Mouse (Mus musculus): Measurements from ENCODE around the gene Gm11554. TPM values are rescaled to one million over a fixed set of nuclear protein-coding genes. Genes with fewer than 3 reads are reported as not detected.
"Not testable (repeated sequence)": the region's sequence is repeated elsewhere in the genome, so short reads cannot be mapped to it uniquely, and the experiment has no call there.

Gm11554 gene
- polyA plus RNA-seq, 1 experiment from 2014 or later = not detected

DNA sequence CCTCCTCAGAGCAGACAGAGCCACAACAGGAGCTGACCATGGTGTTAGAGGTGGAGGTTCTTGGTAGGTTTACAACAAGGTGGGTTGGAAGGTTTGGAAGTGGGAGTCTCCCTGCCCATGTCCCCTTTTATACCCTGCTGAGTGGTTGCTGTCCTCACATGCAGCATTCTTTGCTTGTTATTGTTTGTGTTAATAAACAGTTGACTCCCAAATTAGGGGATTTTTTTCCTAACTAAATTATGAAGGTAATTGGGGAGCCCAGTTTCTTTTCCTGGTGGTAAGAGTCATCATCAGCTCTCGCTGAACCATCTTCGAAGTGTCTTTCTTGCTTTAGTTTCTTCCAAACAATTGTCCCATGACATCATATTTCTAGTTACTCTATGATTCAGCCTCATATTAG lies 23.6 kb downstream of the Gm11554 start, which contains the start of gene Krtap4-8:
Gene Krtap4-8, minus strand, starts transcription at position 101 of the 400 bp plus-strand sequence.
- Histone ChIP-seq H3K4me2 (ENCODE audit: low read depth, low read length) (no peak within 1 kb of the TSS), H3K27me3 (replicated peaks; ENCODE audit: control insufficient read depth, insufficient read depth, low read length) (no peaks in the 10 kb centered on the region), H3K9me3 (ENCODE audit: control insufficient read depth, low read length) (no peaks in the 10 kb centered on the region), H3K27ac (ENCODE audit: low read length) (no peak within 1 kb of the TSS), H3K36me3 (ENCODE audit: control insufficient read depth, insufficient read depth, low read length) (no peaks in the 10 kb centered on the region), H3K9ac (ENCODE audit: low read depth, low read length) (no peak within 1 kb of the TSS), H3K4me1 (ENCODE audit: control insufficient read depth, insufficient read depth, low read length) (no peaks in the 10 kb centered on the region), H3K4me3 (ENCODE audit: low read length) (no peak within 1 kb of the TSS)
- 97% methylated on average over 2 of the region's 2 CpGs for WGBS
- no peak for ATAC-seq

DNA sequence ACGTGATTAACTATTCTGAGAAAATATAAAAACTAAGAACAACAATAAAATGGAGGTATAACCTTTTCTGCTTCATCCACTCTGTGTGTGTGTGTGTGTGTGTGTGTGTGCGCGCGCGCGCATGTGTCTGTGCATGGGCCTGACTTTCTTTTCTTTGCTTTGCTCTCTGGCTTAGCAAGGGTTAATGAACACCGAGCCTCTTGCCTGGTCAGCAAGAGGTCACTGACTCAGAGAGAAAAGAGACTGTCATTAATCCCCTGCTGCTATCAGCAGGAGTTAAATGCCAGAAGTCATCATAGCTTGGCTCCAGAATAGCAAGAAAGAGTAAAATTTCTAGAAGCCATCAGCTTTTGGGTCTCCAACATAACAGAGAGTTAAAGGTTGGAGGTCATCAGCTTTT lies 25.8 kb downstream of the Gm11554 start:
- Histone ChIP-seq H3K9me3 (ENCODE audit: control insufficient read depth, low read length) (no peaks in the 10 kb centered on the region), H3K4me1 (ENCODE audit: control insufficient read depth, insufficient read depth, low read length) (no peaks in the 10 kb centered on the region), H3K27ac (ENCODE audit: low read length) (no peak overlapping the region), H3K27me3 (replicated peaks; ENCODE audit: control insufficient read depth, insufficient read depth, low read length) (no peaks in the 10 kb centered on the region), H3K36me3 (ENCODE audit: control insufficient read depth, insufficient read depth, low read length) (no peaks in the 10 kb centered on the region), H3K4me3 (ENCODE audit: low read length) (no peak overlapping the region), H3K9ac (ENCODE audit: low read depth, low read length) (no peak overlapping the region), H3K4me2 (ENCODE audit: low read depth, low read length) (no peak overlapping the region)
- ATAC-seq = no peak
- WGBS = 58% methylated on average over 7 of the region's 7 CpGs

- H3K9ac ChIP-seq (ENCODE audit: low read depth, low read length); H3K4me3 ChIP-seq (ENCODE audit: low read length); H3K36me3 ChIP-seq (ENCODE audit: control insufficient read depth, insufficient read depth, low read length); H3K4me2 ChIP-seq (ENCODE audit: low read depth, low read length); H3K4me1 ChIP-seq (ENCODE audit: control insufficient read depth, insufficient read depth, low read length); H3K27me3 ChIP-seq (replicated peaks; ENCODE audit: control insufficient read depth, insufficient read depth, low read length); ATAC-seq; H3K9me3 ChIP-seq (ENCODE audit: control insufficient read depth, low read length); H3K27ac ChIP-seq (ENCODE audit: low read length): not testable (repeated sequence)
These were observed 31.4 kb downstream of the Gm11554 start, which contains the start of gene Gm11595 for GRCm38 (mm10) chr11:99772813-99773212. Gene Gm11595 (minus strand): TSS chr11:99772913.

- H3K36me3 ChIP-seq (ENCODE audit: control insufficient read depth, insufficient read depth, low read length) = no peaks in the 10 kb centered on the region
- H3K4me3 ChIP-seq (ENCODE audit: low read length) = no peak overlapping the region
- ATAC-seq = no peak
- no peaks in the 10 kb centered on the region for H3K27me3 ChIP-seq (replicated peaks; ENCODE audit: control insufficient read depth, insufficient read depth, low read length)
- no peak overlapping the region for H3K27ac ChIP-seq (ENCODE audit: low read length)
- no peaks in the 10 kb centered on the region for H3K9me3 ChIP-seq (ENCODE audit: control insufficient read depth, low read length)
- no peak overlapping the region for H3K9ac ChIP-seq (ENCODE audit: low read depth, low read length)
- WGBS = 77% methylated on average over 2 of the region's 2 CpGs
- H3K4me1 ChIP-seq (ENCODE audit: control insufficient read depth, insufficient read depth, low read length) = no peaks in the 10 kb centered on the region
- no peak overlapping the region for H3K4me2 ChIP-seq (ENCODE audit: low read depth, low read length)
These were observed 35.8 kb downstream of the Gm11554 start for GRCm38 (mm10) chr11:99768410-99768809.

DNA sequence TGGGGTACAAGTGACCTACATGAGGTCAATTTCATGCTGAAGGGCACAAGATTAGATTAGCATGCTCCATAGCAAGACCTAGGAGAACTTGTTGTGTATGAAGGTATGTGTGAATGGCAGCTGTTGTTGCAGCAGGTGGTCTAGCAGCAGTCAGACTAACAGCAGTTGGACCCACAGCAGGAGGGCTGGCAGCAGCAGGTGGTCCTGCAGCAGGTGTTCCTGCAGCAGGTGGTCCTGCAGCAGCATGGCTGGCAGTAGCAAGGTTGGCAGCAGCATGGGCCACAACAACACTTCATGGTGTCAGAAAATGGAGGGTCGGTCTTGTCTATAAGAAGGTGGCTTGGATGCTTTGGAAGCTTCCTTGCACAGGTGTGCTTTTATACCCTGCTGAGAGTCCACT lies 45.4 kb downstream of the Gm11554 start:
- no peak overlapping the region for H3K4me2 ChIP-seq (ENCODE audit: low read depth, low read length)
- WGBS = 93% methylated on average over 1 of the region's 1 CpGs
- no peaks in the 10 kb centered on the region for H3K9me3 ChIP-seq (ENCODE audit: control insufficient read depth, low read length)
- H3K4me3 ChIP-seq (ENCODE audit: low read length) = no peak overlapping the region
- H3K36me3 ChIP-seq (ENCODE audit: control insufficient read depth, insufficient read depth, low read length) = no peaks in the 10 kb centered on the region
- no peak overlapping the region for H3K9ac ChIP-seq (ENCODE audit: low read depth, low read length)
- no peak for ATAC-seq
- no peak overlapping the region for H3K27ac ChIP-seq (ENCODE audit: low read length)
- H3K4me1 ChIP-seq (ENCODE audit: control insufficient read depth, insufficient read depth, low read length) = no peaks in the 10 kb centered on the region
- no peaks in the 10 kb centered on the region for H3K27me3 ChIP-seq (replicated peaks; ENCODE audit: control insufficient read depth, insufficient read depth, low read length)

Other genes starting within 250 kb of the Gm11554 start
- gene Krtap3-2, start 247.6 kb downstream of the Gm11554 start, polyA plus RNA-seq (2015; fragmentation: Nextera tagmentation; extraction: Ambion mirVana) = not detected in 2 replicates
- gene Gm11939, start 245.0 kb downstream of the Gm11554 start, polyA plus RNA-seq (2015; fragmentation: Nextera tagmentation; extraction: Ambion mirVana) = not detected in 2 replicates
- not detected in 2 replicates for gene Krtap3-1, start 237.8 kb downstream of the Gm11554 start, polyA plus RNA-seq (2015; fragmentation: Nextera tagmentation; extraction: Ambion mirVana)
- gene Krtap1-5, start 223.4 kb downstream of the Gm11554 start, polyA plus RNA-seq (2015; fragmentation: Nextera tagmentation; extraction: Ambion mirVana) = not detected in 2 replicates
- not detected in 2 replicates for gene Krtap1-4, start 220.8 kb downstream of the Gm11554 start, polyA plus RNA-seq (2015; fragmentation: Nextera tagmentation; extraction: Ambion mirVana)
- gene Krtap1-3, start 213.1 kb downstream of the Gm11554 start, polyA plus RNA-seq (2015; fragmentation: Nextera tagmentation; extraction: Ambion mirVana) = not detected in 2 replicates
- not detected in 2 replicates for gene Krtap9-3, start 206.3 kb downstream of the Gm11554 start, polyA plus RNA-seq (2015; fragmentation: Nextera tagmentation; extraction: Ambion mirVana)
- gene Gm11938, start 201.1 kb downstream of the Gm11554 start, polyA plus RNA-seq (2015; fragmentation: Nextera tagmentation; extraction: Ambion mirVana) = not detected in 2 replicates
- gene Gm11937, start 194.3 kb downstream of the Gm11554 start, polyA plus RNA-seq (2015; fragmentation: Nextera tagmentation; extraction: Ambion mirVana) = not detected in 2 replicates
- gene Krtap2-4, start 189.6 kb downstream of the Gm11554 start, polyA plus RNA-seq (2015; fragmentation: Nextera tagmentation; extraction: Ambion mirVana) = not detected in 2 replicates
- gene Gm11562, start 184.0 kb downstream of the Gm11554 start, polyA plus RNA-seq (2015; fragmentation: Nextera tagmentation; extraction: Ambion mirVana) = not detected in 2 replicates
- gene Krtap4-1, start 176.2 kb downstream of the Gm11554 start, polyA plus RNA-seq (2015; fragmentation: Nextera tagmentation; extraction: Ambion mirVana) = not detected in 2 replicates
- not detected in 2 replicates for gene Krtap4-2, start 169.4 kb downstream of the Gm11554 start, polyA plus RNA-seq (2015; fragmentation: Nextera tagmentation; extraction: Ambion mirVana)
- not detected in 2 replicates for gene Krtap4-7, start 160.4 kb downstream of the Gm11554 start, polyA plus RNA-seq (2015; fragmentation: Nextera tagmentation; extraction: Ambion mirVana)
- not detected in 2 replicates for gene Gm11555, start 154.2 kb downstream of the Gm11554 start, polyA plus RNA-seq (2015; fragmentation: Nextera tagmentation; extraction: Ambion mirVana)
- gene Gm11563, start 145.5 kb downstream of the Gm11554 start, polyA plus RNA-seq (2015; fragmentation: Nextera tagmentation; extraction: Ambion mirVana) = not detected in 2 replicates
- not detected in 2 replicates for gene Krtap4-6, start 138.5 kb downstream of the Gm11554 start, polyA plus RNA-seq (2015; fragmentation: Nextera tagmentation; extraction: Ambion mirVana)
- not detected in 2 replicates for gene Gm14190, start 113.7 kb downstream of the Gm11554 start, polyA plus RNA-seq (2015; fragmentation: Nextera tagmentation; extraction: Ambion mirVana)
- gene Gm14180, start 70.2 kb downstream of the Gm11554 start, polyA plus RNA-seq (2015; fragmentation: Nextera tagmentation; extraction: Ambion mirVana) = not detected in 2 replicates
- gene Gm11595, start 31.5 kb downstream of the Gm11554 start, polyA plus RNA-seq (2015; fragmentation: Nextera tagmentation; extraction: Ambion mirVana) = not detected in 2 replicates
- gene Krtap4-8, start 23.7 kb downstream of the Gm11554 start, polyA plus RNA-seq (2015; fragmentation: Nextera tagmentation; extraction: Ambion mirVana) = not detected in 2 replicates
- not detected in 2 replicates for gene Krtap4-9, start 19.2 kb downstream of the Gm11554 start, polyA plus RNA-seq (2015; fragmentation: Nextera tagmentation; extraction: Ambion mirVana)
- gene Gm11596, start 11.0 kb downstream of the Gm11554 start, polyA plus RNA-seq (2015; fragmentation: Nextera tagmentation; extraction: Ambion mirVana) = not detected in 2 replicates
- gene Gm11569, start 5.5 kb downstream of the Gm11554 start, polyA plus RNA-seq (2015; fragmentation: Nextera tagmentation; extraction: Ambion mirVana) = not detected in 2 replicates
- not detected in 2 replicates for gene Krtap4-13, start 5.4 kb upstream of the Gm11554 start, polyA plus RNA-seq (2015; fragmentation: Nextera tagmentation; extraction: Ambion mirVana)
- gene Gm11564, start 11.2 kb upstream of the Gm11554 start, polyA plus RNA-seq (2015; fragmentation: Nextera tagmentation; extraction: Ambion mirVana) = not detected in 2 replicates
- not detected in 2 replicates for gene 2300003K06Rik, start 33.6 kb upstream of the Gm11554 start, polyA plus RNA-seq (2015; fragmentation: Nextera tagmentation; extraction: Ambion mirVana)
- not detected in 2 replicates for gene Krtap4-16, start 47.2 kb upstream of the Gm11554 start, polyA plus RNA-seq (2015; fragmentation: Nextera tagmentation; extraction: Ambion mirVana)
- gene Gm11568, start 53.5 kb upstream of the Gm11554 start, polyA plus RNA-seq (2015; fragmentation: Nextera tagmentation; extraction: Ambion mirVana) = not detected in 2 replicates
- gene Gm11559, start 60.0 kb upstream of the Gm11554 start, polyA plus RNA-seq (2015; fragmentation: Nextera tagmentation; extraction: Ambion mirVana) = not detected in 2 replicates
- gene Krtap9-1, start 68.9 kb upstream of the Gm11554 start, polyA plus RNA-seq (2015; fragmentation: Nextera tagmentation; extraction: Ambion mirVana) = not detected in 2 replicates
- not detected in 2 replicates for gene Gm11567, start 74.7 kb upstream of the Gm11554 start, polyA plus RNA-seq (2015; fragmentation: Nextera tagmentation; extraction: Ambion mirVana)
- gene Krtap31-1, start 103.5 kb upstream of the Gm11554 start, polyA plus RNA-seq (2015; fragmentation: Nextera tagmentation; extraction: Ambion mirVana) = not detected in 2 replicates
- gene Gm11565, start 110.3 kb upstream of the Gm11554 start, polyA plus RNA-seq (2015; fragmentation: Nextera tagmentation; extraction: Ambion mirVana) = not detected in 2 replicates
- gene Krtap31-2, start 131.8 kb upstream of the Gm11554 start, polyA plus RNA-seq (2015; fragmentation: Nextera tagmentation; extraction: Ambion mirVana) = not detected in 2 replicates
- not detected in 2 replicates for gene Krtap9-5, start 144.0 kb upstream of the Gm11554 start, polyA plus RNA-seq (2015; fragmentation: Nextera tagmentation; extraction: Ambion mirVana)
- gene Krtap29-1, start 174.6 kb upstream of the Gm11554 start, polyA plus RNA-seq (2015; fragmentation: Nextera tagmentation; extraction: Ambion mirVana) = not detected in 2 replicates
- gene Krtap16-1, start 182.2 kb upstream of the Gm11554 start, polyA plus RNA-seq (2015; fragmentation: Nextera tagmentation; extraction: Ambion mirVana) = not detected in 2 replicates
- not detected in 2 replicates for gene Krtap17-1, start 189.5 kb upstream of the Gm11554 start, polyA plus RNA-seq (2015; fragmentation: Nextera tagmentation; extraction: Ambion mirVana)
- gene Krt33a, start 211.8 kb upstream of the Gm11554 start, polyA plus RNA-seq (2015; fragmentation: Nextera tagmentation; extraction: Ambion mirVana) = not detected in 2 replicates
- gene Krt33b, start 225.4 kb upstream of the Gm11554 start, polyA plus RNA-seq (2015; fragmentation: Nextera tagmentation; extraction: Ambion mirVana) = not detected in 2 replicates
- gene Krt34, start 237.1 kb upstream of the Gm11554 start, polyA plus RNA-seq (2015; fragmentation: Nextera tagmentation; extraction: Ambion mirVana) = not detected in 2 replicates
- gene Krt31, start 246.1 kb upstream of the Gm11554 start, polyA plus RNA-seq (2015; fragmentation: Nextera tagmentation; extraction: Ambion mirVana) = not detected in 2 replicates